Mouse (Mus musculus) mesoderm, embryonic 11.5 days (tissue): ENCODE results near the gene Rps17.

Experiments
- DNase-seq: peaks from one replicate; pipeline ENCODE4 v3.0.0-alpha.2; 2012; ENCODE audit warnings: low read depth, low spot score

Rps17 gene

DNA sequence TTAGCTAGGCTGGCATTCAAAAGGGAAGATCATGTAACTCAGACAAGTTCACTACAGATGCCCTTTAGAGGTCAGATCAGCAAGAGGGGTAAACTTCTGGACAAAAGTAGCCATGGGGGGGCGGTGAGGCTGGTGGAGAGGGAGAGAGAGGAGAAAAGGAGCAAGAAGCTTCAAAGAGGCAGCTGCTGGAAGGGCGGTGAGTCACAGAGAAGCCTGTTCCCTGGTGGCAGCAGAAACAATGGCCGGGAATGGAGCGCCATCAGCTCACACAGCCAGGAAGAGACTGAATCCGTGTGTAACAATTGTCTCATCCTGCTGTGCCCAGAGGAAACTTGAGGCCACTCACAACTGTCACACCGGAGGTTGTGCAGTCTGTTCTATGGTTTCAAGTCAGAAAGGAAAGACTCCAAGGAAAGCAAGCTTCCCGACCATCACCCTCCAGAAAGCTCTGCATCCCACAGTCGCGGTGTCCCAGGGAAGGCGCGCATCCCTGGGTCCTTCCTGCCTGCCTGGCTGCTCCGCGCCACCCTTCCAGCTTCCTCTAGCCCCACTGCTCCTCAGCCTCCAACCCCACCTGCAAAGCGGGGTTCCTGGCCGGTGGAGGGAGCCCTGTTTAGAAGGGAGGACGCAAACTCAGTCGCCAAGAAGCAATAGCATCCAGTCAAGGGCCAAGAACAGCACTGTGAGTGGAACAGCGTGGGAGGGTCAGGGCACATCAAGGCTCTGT lies 9.2 kb downstream of the Rps17 start:
- DNase-seq = peak; percentile 36

GRCm38 (mm10) chr7:81331851-81332250 lies 13.2 kb downstream of the Rps17 start:
- DNase-seq = no peak

DNA sequence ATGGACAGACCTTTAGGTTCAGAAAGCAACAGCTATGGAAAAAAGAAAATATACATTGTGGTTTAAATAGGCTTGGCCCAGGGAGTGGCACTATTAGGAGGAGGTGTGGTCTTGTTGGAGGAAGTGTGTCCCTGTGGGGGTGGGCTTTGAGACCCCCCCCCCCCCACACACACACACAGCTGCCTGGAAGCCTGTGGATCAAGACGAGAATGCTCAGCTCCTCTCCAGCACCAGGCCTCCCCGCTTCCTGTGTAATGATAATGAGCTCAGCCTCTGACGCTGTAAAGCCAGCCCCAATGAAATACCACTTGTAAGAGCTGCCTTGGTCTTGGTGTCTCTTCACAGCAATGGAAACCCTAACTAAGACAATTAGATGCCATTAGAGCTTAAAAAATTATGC lies 14.3 kb downstream of the Rps17 start:
- DNase-seq = no peak

DNA sequence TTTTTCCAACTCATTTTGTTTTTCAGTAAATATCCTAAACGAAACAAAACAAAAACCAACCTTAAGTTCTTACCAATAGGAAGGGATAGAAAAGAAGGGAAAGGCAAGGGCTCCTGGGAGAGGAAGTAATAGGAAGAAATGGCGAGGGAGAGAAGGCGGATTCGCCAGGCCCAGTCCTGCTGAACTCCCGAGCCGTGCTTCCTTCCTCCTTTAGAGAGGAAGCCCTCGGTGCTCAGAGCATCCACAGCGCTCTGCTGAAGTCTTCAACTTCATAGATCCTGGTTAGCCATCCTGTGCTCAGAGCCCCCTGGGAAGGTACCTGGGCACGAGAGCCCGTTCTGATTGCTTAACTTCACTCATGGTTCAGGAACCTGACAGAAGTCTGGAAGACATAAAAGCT lies 17.4 kb downstream of the Rps17 start:
- no peak for DNase-seq

DNA sequence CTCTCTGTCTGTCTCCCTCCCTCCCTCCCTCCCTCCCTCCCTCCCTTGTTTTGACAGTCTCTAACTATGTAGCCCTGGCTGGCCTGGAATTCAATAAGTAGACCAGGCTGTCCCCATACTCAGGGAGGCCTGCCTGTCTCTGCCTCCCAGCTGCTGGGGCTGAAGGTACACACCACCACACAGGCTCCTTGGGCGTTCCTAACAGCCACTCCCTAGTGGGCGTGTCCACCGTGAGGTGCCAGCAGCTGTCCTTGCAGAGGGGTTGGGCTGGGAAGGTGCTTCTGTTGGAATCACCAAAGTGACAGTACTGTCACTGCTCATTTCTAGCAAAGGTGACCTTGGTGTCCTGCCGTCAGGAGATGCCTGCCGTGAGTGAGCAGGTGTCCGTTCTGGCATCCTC lies 18.2 kb downstream of the Rps17 start:
- no peak for DNase-seq

GRCm38 (mm10) chr7:81326043-81326442 lies 19.0 kb downstream of the Rps17 start:
- no peak for DNase-seq

DNA sequence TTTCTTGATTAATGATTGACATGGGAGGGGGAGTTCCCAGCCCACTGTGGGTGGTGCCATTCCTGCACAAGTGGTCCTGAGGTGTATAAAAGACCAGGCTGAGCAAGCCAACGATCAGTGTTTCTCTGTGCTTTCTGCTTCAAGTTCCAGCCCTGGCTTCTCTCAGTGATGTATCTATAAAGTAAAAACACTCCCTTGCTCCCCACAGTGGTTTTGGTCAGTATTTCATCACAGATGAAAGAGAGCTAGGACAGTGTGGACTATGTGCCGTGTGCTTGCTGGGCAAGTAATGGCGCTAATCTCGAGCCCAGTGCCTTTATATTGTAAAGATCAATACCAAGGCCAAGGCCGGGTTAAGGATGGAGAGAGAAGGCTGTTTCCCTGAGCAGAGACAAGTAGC lies 23.3 kb downstream of the Rps17 start:
- DNase-seq = no peak

GRCm38 (mm10) chr7:81319749-81320148 lies 25.3 kb downstream of the Rps17 start:
- no peak for DNase-seq

- DNase-seq = no peak
Measured at GRCm38 (mm10) chr7:81315583-81315982, 29.5 kb downstream of the Rps17 start.

DNA sequence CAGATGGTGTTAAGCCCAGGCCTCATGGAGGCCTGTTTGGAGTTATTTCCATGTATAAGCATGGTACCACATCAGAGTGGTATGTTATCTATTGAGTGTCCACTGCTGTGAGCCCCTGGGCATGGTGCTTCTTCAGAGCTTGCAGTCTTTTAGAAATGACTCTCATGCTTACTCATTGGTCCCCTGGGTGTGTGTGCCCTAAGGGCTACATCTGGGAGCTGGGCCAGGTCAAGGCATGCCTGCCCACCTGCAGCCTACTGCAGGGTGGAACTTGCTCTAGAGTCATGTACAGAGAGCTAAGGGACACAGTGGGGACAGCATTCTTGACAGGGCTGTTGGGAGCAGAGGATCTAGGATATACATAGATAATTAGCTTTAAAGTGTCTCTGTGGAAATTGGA lies 33.5 kb downstream of the Rps17 start:
- no peak for DNase-seq

GRCm38 (mm10) chr7:81311130-81311529 lies 33.9 kb downstream of the Rps17 start:
- DNase-seq = no peak

GRCm38 (mm10) chr7:81309247-81309646 lies 35.8 kb downstream of the Rps17 start:
- DNase-seq = no peak

DNA sequence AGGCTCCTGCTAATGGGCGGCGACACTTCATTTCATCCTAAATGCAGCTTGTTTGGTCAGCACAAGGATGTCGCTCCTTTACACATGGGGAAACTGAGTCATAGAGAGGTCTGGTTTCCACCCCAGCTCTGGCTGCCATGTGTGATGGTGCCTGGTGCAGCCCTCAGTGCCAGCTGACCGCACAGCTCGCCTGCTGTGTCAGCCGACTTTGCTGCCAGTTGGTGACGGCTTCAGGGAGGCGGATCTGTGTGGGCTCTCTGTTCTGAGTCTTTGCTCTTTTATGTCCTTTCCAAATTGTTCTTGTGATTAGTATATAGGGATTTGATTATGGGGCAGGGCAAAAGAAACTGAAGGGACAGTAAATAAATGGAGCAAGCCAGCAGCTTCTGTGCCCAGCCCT lies 37.3 kb downstream of the Rps17 start:
- DNase-seq = no peak

- no peak for DNase-seq
Measured at GRCm38 (mm10) chr7:81304675-81305074, 40.4 kb downstream of the Rps17 start.

DNA sequence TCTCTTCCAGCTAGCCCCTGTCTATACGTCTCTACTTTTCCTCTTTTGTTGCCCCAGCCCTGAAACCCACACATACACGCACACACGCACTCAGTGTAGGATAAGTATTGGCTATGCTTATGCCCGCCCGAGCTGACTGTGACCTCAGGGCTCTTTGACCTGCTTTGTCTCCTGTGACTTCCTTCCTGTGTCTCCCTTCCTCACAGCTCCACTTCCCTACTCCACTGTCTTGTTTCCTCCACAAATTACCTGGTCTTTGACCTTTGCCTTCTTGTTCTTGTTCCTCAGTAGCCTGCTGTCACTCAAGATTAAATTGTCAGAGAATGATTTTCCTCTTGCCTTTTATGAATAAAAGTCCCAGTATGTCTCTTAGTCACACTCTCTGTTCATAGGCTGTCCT lies 41.0 kb downstream of the Rps17 start:
- DNase-seq = no peak

- no peak for DNase-seq
Measured at GRCm38 (mm10) chr7:81303682-81304081, 41.4 kb downstream of the Rps17 start.

DNA sequence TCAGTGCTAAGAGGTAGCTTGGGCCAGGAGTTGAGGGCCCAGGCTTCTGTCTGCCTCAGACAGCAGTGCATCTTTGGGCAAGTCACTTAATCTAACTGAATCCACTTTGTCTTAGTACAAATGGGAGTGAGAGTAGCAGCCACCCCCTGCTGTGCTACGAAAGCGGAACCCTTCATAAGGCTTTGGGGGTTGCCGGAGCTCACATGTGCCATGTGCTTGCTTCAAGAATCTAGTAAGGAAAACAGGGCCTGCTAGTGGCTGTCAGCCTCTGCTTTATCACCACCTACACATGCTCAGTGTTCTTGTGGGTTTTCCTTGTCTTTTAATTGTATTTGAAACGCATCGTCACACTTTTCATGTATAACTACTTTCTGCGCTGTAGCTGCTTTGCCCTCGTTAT lies 43.7 kb downstream of the Rps17 start:
- DNase-seq = peak; percentile 36

GRCm38 (mm10) chr7:81298206-81298605 lies 46.8 kb downstream of the Rps17 start:
- DNase-seq = no peak

DNA sequence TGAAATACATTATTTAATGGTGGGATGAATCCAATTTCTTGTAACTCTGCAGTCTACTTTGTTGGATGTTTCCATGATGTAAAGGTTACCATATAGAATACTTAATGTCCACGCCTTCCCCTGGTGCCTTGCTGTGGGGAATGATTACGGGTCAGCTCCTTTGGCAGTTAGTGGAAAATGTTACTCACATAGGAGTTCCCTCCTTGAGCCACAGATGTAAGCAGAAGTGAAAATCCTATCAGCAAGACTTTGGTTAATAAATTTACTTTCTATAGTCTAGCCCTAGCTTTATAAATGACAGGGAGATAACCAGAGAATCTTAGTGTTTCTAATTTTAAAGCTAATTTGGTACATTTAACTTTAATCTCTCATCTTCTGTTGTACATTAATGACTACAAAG lies 49.9 kb downstream of the Rps17 start:
- DNase-seq = no peak
